Mouse (Mus musculus) midbrain, postnatal 0 days (tissue): ENCODE measurements around the gene Rasgrp2. TPM values are rescaled to one million over a fixed set of nuclear protein-coding genes. Genes with fewer than 3 reads are reported as not detected.
A peak's percentile ranks its signal among the peaks of the same experiment; 100 is the strongest.

Experiments used
- ATAC-seq: fragments of 200-750 bp; cut with Nextera tagmentation; 2 replicates; pipeline ENCODE4 v1.8.0; 2017; ENCODE audit warnings: moderate number of reproducible peaks, mild to moderate bottlenecking, moderate TSS enrichment, moderate library complexity; ENCODE audit not compliant: low FRiP score
- DNase-seq: peaks from one replicate; pipeline ENCODE4 v3.0.0-alpha.2; 2015; ENCODE audit warnings: low spot score
- H3K27ac ChIP-seq: fragments of 300-500 bp; sonication (generic); 2 replicates; pipeline ENCODE4 v1.5.1; 2014; ENCODE audit warnings: low read depth, mild to moderate bottlenecking, low read length, mixed read lengths
- H3K27me3 ChIP-seq: fragments of 300-500 bp; sonication (generic); 2 replicates; pipeline ENCODE4 v1.6.1; 2014; ENCODE audit warnings: low read length, control low read depth, mixed read lengths; ENCODE audit not compliant: insufficient read depth
- H3K36me3 ChIP-seq: fragments of 300-500 bp; sonication (generic); 2 replicates; pipeline ENCODE4 v1.6.1; 2014; ENCODE audit warnings: low read length, control low read depth, mixed read lengths; ENCODE audit not compliant: insufficient read depth
- H3K4me1 ChIP-seq: fragments of 300-500 bp; sonication (generic); 2 replicates; pipeline ENCODE4 v1.6.1; 2014; ENCODE audit warnings: mild to moderate bottlenecking, control low read depth, antibody characterized with exemption, low read length, mixed read lengths; ENCODE audit not compliant: insufficient read depth
- H3K4me2 ChIP-seq: fragments of 300-500 bp; sonication (generic); 2 replicates; pipeline ENCODE4 v1.6.1; 2014; ENCODE audit warnings: low read depth, mild to moderate bottlenecking, low read length, mixed read lengths; ENCODE audit not compliant: poor library complexity, severe bottlenecking
- H3K4me3 ChIP-seq: fragments of 300-500 bp; sonication (generic); 2 replicates; pipeline ENCODE4 v1.5.1; 2014; ENCODE audit warnings: low read depth, mild to moderate bottlenecking, low read length, moderate library complexity
- H3K9ac ChIP-seq: fragments of 300-500 bp; sonication (generic); replicated peaks from 2 replicates; pipeline ENCODE4 v1.6.1; 2014; ENCODE audit warnings: mild to moderate bottlenecking, low read length, moderate library complexity, mixed read lengths; ENCODE audit not compliant: poor library complexity, severe bottlenecking
- H3K9me3 ChIP-seq: fragments of 300-500 bp; sonication (generic); 2 replicates; pipeline ENCODE4 v1.6.1; 2016; ENCODE audit warnings: low read length, control low read depth
- CTCF ChIP-seq: IDR thresholded peaks from 2 replicates; pipeline ENCODE4 v1.5.1; 2016; ENCODE audit warnings: antibody characterized with exemption, mild to moderate bottlenecking
- WGBS: fragments of 180-500 bp; shearing (Covaris S2); extraction: QIAGEN DNeasy Blood & Tissue Kit; methylation state at CpG from one replicate; pipeline ENCODE4 v1.1.7; 2014; 5-methylcytosine and 5-hydroxymethylcytosine counted together
- polyA plus RNA-seq: library from polyadenylated mRNA; unstranded; fragments of >200 nt; fragmentation: Nextera tagmentation; extraction: Ambion mirVana; gene quantifications from 2 replicates; pipeline ENCODE4 v1.2.1, GENCODE M21; 2015
- total RNA-seq: library from RNA; depleted of rRNA; stranded (reverse); fragments of >200 nt; gene quantifications from 2 replicates; pipeline ENCODE4 v1.2.3, GENCODE M21; 2014

Rasgrp2 gene
- total and polyA plus RNA-seq, 2 experiments from 2014 or later, result 232 to 291 TPM

GRCm38 (mm10) chr19:6449841-6450240, 50.7 kb downstream of the Rasgrp2 start:
- 59% methylated on average over 7 of the region's 7 CpGs for WGBS
- peaks cover 5% of the 10 kb centered on the region; the same call in 1 of the 2 replicates for H3K36me3 ChIP-seq
- DNase-seq, result no peak
- peaks cover 49% of the 10 kb centered on the region for H3K4me1 ChIP-seq
- no peak overlapping the region for H3K4me2 ChIP-seq
- H3K9ac ChIP-seq, result 0 out of 2 replicates have a peak overlapping the region, but pooled peaks have one; percentile 29
- no peak overlapping the region for H3K4me3 ChIP-seq
- no peak for ATAC-seq
- TF ChIP-seq CTCF, result no peak
- no peaks in the 10 kb centered on the region for H3K27me3 ChIP-seq
- no peak overlapping the region; the same call in 1 of the 2 replicates for H3K27ac ChIP-seq
- H3K9me3 ChIP-seq, result no peaks in the 10 kb centered on the region

- DNase-seq, result peak; percentile 94
- H3K9me3 ChIP-seq, result no peaks in the 10 kb centered on the region
- WGBS, result 18% methylated on average over 6 of the region's 6 CpGs
- no peak overlapping the region for H3K4me2 ChIP-seq
- peak; percentile 79 for ATAC-seq
- peaks cover 27% of the 10 kb centered on the region for H3K4me1 ChIP-seq
- TF ChIP-seq CTCF, result peak; percentile 85
- H3K27me3 ChIP-seq, result no peaks in the 10 kb centered on the region
- no peak overlapping the region for H3K4me3 ChIP-seq
- peaks cover 19% of the 10 kb centered on the region for H3K36me3 ChIP-seq
- no peak overlapping the region for H3K9ac ChIP-seq
- peak overlapping the region; percentile 83 for H3K27ac ChIP-seq
Observed at GRCm38 (mm10) chr19:6452030-6452494, 52.9 kb downstream of the Rasgrp2 start.

- Histone ChIP-seq H3K9me3 (no peaks in the 10 kb centered on the region), H3K9ac (0 out of 2 replicates have a peak overlapping the region, but pooled peaks have one; percentile 46), H3K36me3 (peaks cover 19% of the 10 kb centered on the region), H3K4me3 (no peak overlapping the region), H3K4me2 (peak overlapping the region; percentile 18; the same call in 1 of the 2 replicates), H3K27me3 (no peaks in the 10 kb centered on the region), H3K4me1 (peaks cover 23% of the 10 kb centered on the region), H3K27ac (peak overlapping the region; percentile 83)
- TF ChIP-seq CTCF, result no peak
- ATAC-seq (peak; percentile 5; the same call in 1 of the 2 replicates), DNase-seq (peak; percentile 77)
- WGBS, result 13% methylated on average over 9 of the region's 9 CpGs
Observed at GRCm38 (mm10) chr19:6452672-6453310, 53.7 kb downstream of the Rasgrp2 start.

- ATAC-seq (peak; percentile 29), DNase-seq (peak; percentile 79)
- Histone ChIP-seq H3K4me1 (peaks cover 23% of the 10 kb centered on the region), H3K36me3 (peaks cover 23% of the 10 kb centered on the region), H3K27me3 (no peaks in the 10 kb centered on the region), H3K27ac (peak overlapping the region; percentile 83), H3K9me3 (no peaks in the 10 kb centered on the region), H3K4me3 (no peak overlapping the region), H3K4me2 (peak overlapping the region; percentile 18; the same call in 1 of the 2 replicates), H3K9ac (peak overlapping the region; percentile 46; the same call in 1 of the 2 replicates)
- 46% methylated on average over 8 of the region's 8 CpGs for WGBS
- no peak for TF ChIP-seq CTCF
Observed at GRCm38 (mm10) chr19:6453349-6453748, 54.2 kb downstream of the Rasgrp2 start.

- WGBS, result 67% methylated on average over 10 of the region's 10 CpGs
- Histone ChIP-seq H3K27ac (peak overlapping the region; percentile 83), H3K36me3 (peaks cover 32% of the 10 kb centered on the region), H3K9ac (no peak overlapping the region), H3K27me3 (no peaks in the 10 kb centered on the region), H3K4me3 (no peak overlapping the region), H3K9me3 (no peaks in the 10 kb centered on the region), H3K4me2 (no peak overlapping the region), H3K4me1 (peaks cover 23% of the 10 kb centered on the region)
- no peak for DNase-seq
- no peak for TF ChIP-seq CTCF
- no peak for ATAC-seq
Observed at GRCm38 (mm10) chr19:6454041-6454720, 55.0 kb downstream of the Rasgrp2 start.

- Histone ChIP-seq H3K4me3 (no peak overlapping the region), H3K36me3 (peaks cover 44% of the 10 kb centered on the region), H3K27me3 (no peaks in the 10 kb centered on the region), H3K9ac (no peak overlapping the region), H3K4me1 (peaks cover 5% of the 10 kb centered on the region; the same call in 1 of the 2 replicates), H3K4me2 (no peak overlapping the region), H3K27ac (no peak overlapping the region), H3K9me3 (no peaks in the 10 kb centered on the region)
- 89% methylated on average over 6 of the region's 6 CpGs for WGBS
- no peak for TF ChIP-seq CTCF
- no peak for DNase-seq
- no peak for ATAC-seq
Observed at GRCm38 (mm10) chr19:6459504-6459903, 60.4 kb downstream of the Rasgrp2 start.
